Mouse (Mus musculus): ENCODE measurements around the gene Ctc1.

Gene Ctc1

GRCm38 (mm10) chr11:69078041-69078440 lies 62.3 kb downstream of the Ctc1 start:
- POLR2A ChIA-PET, result interaction anchor here in 3 of 4 experiments (0.7 to 13.3 kb wide), 12 partner anchors 9 to 44 kb away, joined by 3 to 547 read pairs (median 12); partner anchors contain the start of genes Per1 (in 3 of the 3), Borcs6 (in 2 of the 3), Vamp2 (in 2 of the 3) and 9130213A22Rik (in 1 of the 3)
- CTCF ChIA-PET, result interaction anchor here in 2 of 4 experiments (0.6 to 0.9 kb wide), 3 partner anchors 11 to 640 kb away, joined by 3 read pairs; no protein-coding TSS in a partner anchor

- ChIA-PET CTCF (interaction anchor here in 3 of 4 experiments (0.6 to 1.7 kb wide), 5 partner anchors 12 to 175 kb away, joined by 3 to 6 read pairs (median 3); partner anchors contain the start of gene 9130213A22Rik (in 1 of the 3)), POLR2A (interaction anchor here in 3 of 4 experiments (0.6 to 13.3 kb wide), 24 partner anchors 7 to 935 kb away, joined by 3 to 547 read pairs (median 5); partner anchors contain the start of genes Borcs6 (in 2 of the 3), Per1 (in 2 of the 3), Vamp2 (in 2 of the 3) and 9130213A22Rik (in 1 of the 3))
Measured at GRCm38 (mm10) chr11:69078805-69079438, 63.2 kb downstream of the Ctc1 start.

DNA sequence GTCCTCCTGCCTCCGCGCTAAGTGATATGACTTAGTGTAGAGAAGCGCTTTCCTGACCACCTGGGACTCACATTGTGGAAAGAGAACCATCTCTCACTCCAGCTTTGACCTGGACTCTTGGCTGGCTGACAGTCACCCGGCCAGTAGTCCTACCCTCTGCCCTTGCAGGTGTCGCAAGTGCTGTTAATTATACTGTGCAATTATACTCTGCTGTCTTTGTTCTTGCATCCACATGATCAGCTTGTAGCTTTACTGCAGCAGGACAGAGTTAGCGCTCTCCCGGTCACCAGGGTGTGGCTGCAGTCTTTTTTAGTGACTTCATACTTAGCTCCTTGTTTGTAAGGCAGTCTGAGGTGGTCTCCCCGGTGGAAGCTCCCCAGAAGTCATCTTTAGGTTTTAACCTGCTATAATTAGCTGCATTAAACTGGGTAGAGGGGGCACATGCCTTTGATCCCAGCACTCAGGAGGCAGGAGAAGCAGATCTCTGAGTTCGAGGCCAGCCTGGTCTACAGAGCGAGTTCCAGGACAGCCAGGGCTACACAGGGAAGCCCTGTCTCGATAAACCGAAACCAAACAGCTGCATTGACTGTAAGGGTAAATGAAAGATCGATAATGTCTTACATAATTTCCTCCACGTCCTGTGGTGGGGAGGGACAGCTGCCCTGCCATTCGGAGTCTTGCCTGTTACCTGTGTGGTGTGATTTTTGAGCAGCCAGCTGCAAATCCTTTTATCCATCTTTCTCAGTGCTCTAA lies 64.6 kb downstream of the Ctc1 start:
- POLR2A ChIA-PET, result interaction anchor here in 3 of 4 experiments (0.5 to 13.3 kb wide), 27 partner anchors 7 to 913 kb away, joined by 3 to 547 read pairs (median 4); partner anchors contain the start of genes Borcs6 (in 2 of the 3), Per1 (in 2 of the 3), Vamp2 (in 2 of the 3) and 9130213A22Rik (in 1 of the 3)
- CTCF ChIA-PET, result interaction anchor here (0.6 to 2.6 kb wide), 12 partner anchors 12 to 871 kb away, joined by 3 to 9 read pairs (median 3); partner anchors contain the start of gene Borcs6 (in 1 of the 4)

GRCm38 (mm10) chr11:69080855-69081222 lies 65.1 kb downstream of the Ctc1 start:
- ChIA-PET CTCF (interaction anchor here (0.6 to 2.6 kb wide), 10 partner anchors 11 to 91 kb away, joined by 3 to 9 read pairs (median 3); partner anchors contain the start of gene Borcs6 (in 1 of the 4)), POLR2A (interaction anchor here in 3 of 4 experiments (0.6 to 13.3 kb wide), 21 partner anchors 8 to 913 kb away, joined by 3 to 547 read pairs (median 5); partner anchors contain the start of genes Borcs6 (in 2 of the 3), Per1 (in 2 of the 3), Vamp2 (in 2 of the 3) and 9130213A22Rik (in 1 of the 3))

DNA sequence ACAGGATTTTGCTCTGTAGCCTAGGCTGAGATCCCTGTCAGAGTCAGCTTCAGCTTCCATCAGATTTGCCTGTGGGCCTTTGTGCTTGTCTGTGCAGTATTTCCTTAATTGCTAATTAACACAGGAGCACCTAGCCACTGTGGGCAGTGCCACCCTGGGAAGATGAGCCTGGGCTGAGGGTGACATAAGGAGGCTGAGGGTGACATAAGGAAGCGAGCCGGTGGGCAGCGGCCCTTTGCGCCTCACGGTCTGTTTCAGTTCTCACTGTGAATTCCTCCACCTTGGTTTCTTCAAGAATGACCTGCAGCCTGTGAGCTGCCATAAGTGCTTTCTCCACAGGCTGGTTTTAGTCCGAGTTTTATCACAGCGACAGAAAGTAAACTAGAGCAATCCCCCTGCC lies 65.9 kb downstream of the Ctc1 start:
- ChIA-PET POLR2A (interaction anchor here in 3 of 4 experiments (1.4 to 13.3 kb wide), 12 partner anchors 8 to 40 kb away, joined by 3 to 547 read pairs (median 14); partner anchors contain the start of genes Borcs6 (in 2 of the 3), Per1 (in 2 of the 3), Vamp2 (in 2 of the 3) and 9130213A22Rik (in 1 of the 3)), CTCF (interaction anchor here in 1 of 4 experiments (2.6 kb wide), 1 partner anchor 14 kb away, joined by 9 read pairs; no protein-coding TSS in a partner anchor)

- ChIA-PET CTCF (no interaction called here), POLR2A (interaction anchor here (0.5 to 19.7 kb wide), 9 partner anchors 9 to 576 kb away, joined by 3 to 547 read pairs (median 15); partner anchors contain the start of genes Tmem107 (in 2 of the 4), 9130213A22Rik (in 1 of the 4), Hes7 (in 1 of the 4) and Per1 (in 1 of the 4))
Measured at GRCm38 (mm10) chr11:69085608-69086007, 69.9 kb downstream of the Ctc1 start.
